Mouse (Mus musculus) erythroid progenitor cell, adult 5-6 weeks (primary cell): ENCODE data around the gene 4930579F01Rik. TPM values are rescaled to one million over a fixed set of nuclear protein-coding genes. Genes with fewer than 3 reads are reported as not detected.

Experiments
- ATAC-seq: replicated peaks from 2 replicates; pipeline ENCODE4 v1.8.0; 2016; ENCODE audit warnings: moderate number of reproducible peaks, mild to moderate bottlenecking, moderate TSS enrichment, inconsistent platforms; ENCODE audit not compliant: poor library complexity, low FRiP score, severe bottlenecking
- total RNA-seq, 2 experiments: library from RNA; stranded (forward) in 1 of 2; stranded (reverse) in 1 of 2; fragments of 150-400 nt in 1 of 2; fragments of 186-747, 209-891 nt in 1 of 2; gene quantifications; 2 replicates each; pipeline versions ENCODE4 v1.2.3 to v1.2.4; 2015 to 2017; ENCODE audit warnings: low replicate concordance in 2 of 2

The 4930579F01Rik gene
- total RNA-seq, 2 experiments from 2014 or later: not detected

- ATAC-seq: no peak
These were observed 75.2 kb downstream of the 4930579F01Rik start for GRCm38 (mm10) chr3:138118392-138118791.

GRCm38 (mm10) chr3:138116871-138117270 is 76.8 kb downstream of the 4930579F01Rik start:
- ATAC-seq: no peak

GRCm38 (mm10) chr3:138114106-138114505 is 79.5 kb downstream of the 4930579F01Rik start:
- ATAC-seq: no peak

Other genes with a start within 250 kb of the 4930579F01Rik start
- 22.3 and 27.7 TPM in 2 replicates for gene Dapp1, start 212.3 kb downstream of the 4930579F01Rik start, total RNA-seq (2015; ENCODE audit: low replicate concordance)
- gene Dapp1, start 212.3 kb downstream of the 4930579F01Rik start, total RNA-seq (2017; ENCODE audit: low replicate concordance): 26.3 TPM in 2 replicates
- not detected in 2 replicates for gene 1110002E22Rik, start 128.8 kb downstream of the 4930579F01Rik start, total RNA-seq (2015; ENCODE audit: low replicate concordance)
- gene 1110002E22Rik, start 128.8 kb downstream of the 4930579F01Rik start, total RNA-seq (2017; ENCODE audit: low replicate concordance): not detected in 2 replicates
- gene Gm5105, start 126.4 kb downstream of the 4930579F01Rik start, total RNA-seq (2015; ENCODE audit: low replicate concordance): not detected in 2 replicates
- not detected in 2 replicates for gene Gm5105, start 126.4 kb downstream of the 4930579F01Rik start, total RNA-seq (2017; ENCODE audit: low replicate concordance)
- 8.0 and 8.3 TPM in 2 replicates for gene Trmt10a, start 50.4 kb downstream of the 4930579F01Rik start, total RNA-seq (2015; ENCODE audit: low replicate concordance)
- 10.7 and 30.7 TPM in 2 replicates for gene Trmt10a, start 50.4 kb downstream of the 4930579F01Rik start, total RNA-seq (2017; ENCODE audit: low replicate concordance)
- 0.72 TPM in 1 of 2 replicates, not detected in the other for gene Mttp, start 48.9 kb downstream of the 4930579F01Rik start, total RNA-seq (2015; ENCODE audit: low replicate concordance)
- gene Mttp, start 48.9 kb downstream of the 4930579F01Rik start, total RNA-seq (2017; ENCODE audit: low replicate concordance): 0.26 and 0.91 TPM in 2 replicates
- not detected in 2 replicates for gene Adh7, start 23.9 kb upstream of the 4930579F01Rik start, total RNA-seq (2015; ENCODE audit: low replicate concordance)
- not detected in 2 replicates for gene Adh7, start 23.9 kb upstream of the 4930579F01Rik start, total RNA-seq (2017; ENCODE audit: low replicate concordance)
- gene Adh1, start 67.2 kb upstream of the 4930579F01Rik start, total RNA-seq (2015; ENCODE audit: low replicate concordance): not detected in 2 replicates
- 1.7 TPM in 1 of 2 replicates, not detected in the other for gene Adh1, start 67.2 kb upstream of the 4930579F01Rik start, total RNA-seq (2017; ENCODE audit: low replicate concordance)
- gene Adh6a, start 119.5 kb upstream of the 4930579F01Rik start, total RNA-seq (2015; ENCODE audit: low replicate concordance): not detected in 2 replicates
- not detected in 2 replicates for gene Adh6a, start 119.5 kb upstream of the 4930579F01Rik start, total RNA-seq (2017; ENCODE audit: low replicate concordance)
- gene Adh6b, start 147.9 kb upstream of the 4930579F01Rik start, total RNA-seq (2015; ENCODE audit: low replicate concordance): not detected in 2 replicates
- not detected in 2 replicates for gene Adh6b, start 147.9 kb upstream of the 4930579F01Rik start, total RNA-seq (2017; ENCODE audit: low replicate concordance)
- gene Adh4, start 221.6 kb upstream of the 4930579F01Rik start, total RNA-seq (2015; ENCODE audit: low replicate concordance): not detected in 2 replicates
- not detected in 2 replicates for gene Adh4, start 221.6 kb upstream of the 4930579F01Rik start, total RNA-seq (2017; ENCODE audit: low replicate concordance)
- 15.1 and 28.5 TPM in 2 replicates for gene Adh5, start 249.3 kb upstream of the 4930579F01Rik start, total RNA-seq (2015; ENCODE audit: low replicate concordance)
- 12.1 and 19.9 TPM in 2 replicates for gene Adh5, start 249.3 kb upstream of the 4930579F01Rik start, total RNA-seq (2017; ENCODE audit: low replicate concordance)